Comparison of ENCODE assay signal across 8 mouse cellular contexts in genomic region chr5:64367426-64367825, GRCm38 (mm10).
A peak's percentile ranks its signal among the peaks of the same experiment; 100 is the strongest.
DNase-seq lines count a peak whose midpoint lies in the region; ATAC-seq and TF ChIP-seq lines count a peak whose summit lies in the region.

No protein-coding gene starts in this region.

- peaks cover 28% of the 10 kb centered on the region for H3K4me1 ChIP-seq in olfactory bulb, adult 2 months (ENCODE audit: control insufficient read depth, insufficient read depth, low read length)

- peak; percentile 57 for DNase-seq in MN1 (ENCODE audit: low spot score)
- peak; percentile 79 for DNase-seq in adrenal gland, adult 8-10 months
- peak; percentile 47 to 53 for DNase-seq in frontal cortex, postnatal 14 days (ENCODE audit: low spot score in 2 of 2)
- peak; percentile 78 to 83 for DNase-seq in heart, postnatal 36 days
- DNase-seq in left cerebral cortex, postnatal 36 days (ENCODE audit: low spot score in 2 of 2) = peak; percentile 64 to 69
- DNase-seq in spleen, adult 18-20 months = no peak

- TF ChIP-seq POLR2A in olfactory bulb, adult 2 months (IDR thresholded peaks at IDR 0.05; ENCODE audit: insufficient read depth, low read depth, low read length) = no peak

- intact Hi-C loops in heart, postnatal 36 days (cut with DNase I) = no loop called here
- intact Hi-C loops in left cerebral cortex, postnatal 36 days (cut with DNase I) = loop anchor here (5.0 kb wide), 1 partner anchor 80 kb away; no protein-coding TSS in a partner anchor

- WGBS in olfactory bulb, adult 2 months = 8% methylated on average over 8 of the region's 8 CpGs

- TF ChIP-seq CTCF in olfactory bulb, adult 2 months (IDR thresholded peaks at IDR 0.05; ENCODE audit: insufficient read depth, low read depth, low read length) = no peak

- no peak for ATAC-seq in granulocyte monocyte progenitor cell, adult 5-6 weeks (replicated peaks; ENCODE audit: poor library complexity, severe bottlenecking)

- no peak overlapping the region for H3K4me3 ChIP-seq in olfactory bulb, adult 2 months (ENCODE audit: insufficient read depth, low read depth, low read length)

- peak overlapping the region; percentile 87 for H3K27ac ChIP-seq in olfactory bulb, adult 2 months (ENCODE audit: insufficient read depth, low read depth, low read length)

Comparison
In these comparisons a context has a peak if more than half of its experiments do, and no peak if none do; other contexts are left out.
1. DNase-seq: peak in MN1 (single experiment), adrenal gland, adult 8-10 months (single experiment), frontal cortex, postnatal 14 days (2 of 2), heart, postnatal 36 days (2 of 2) and left cerebral cortex, postnatal 36 days (2 of 2); none in spleen, adult 18-20 months (0 of 2).